Mouse (Mus musculus) c-Kit-positive CD71-negative TER-119-negative erythroid progenitor cells, embryonic 14.5 days (primary cell): ENCODE results near the gene Tef.

Experiments
- DNase-seq: peaks from one replicate; pipeline ENCODE4 v3.0.0-alpha.2; 2013; ENCODE audit warnings: low read depth

Gene Tef

DNA sequence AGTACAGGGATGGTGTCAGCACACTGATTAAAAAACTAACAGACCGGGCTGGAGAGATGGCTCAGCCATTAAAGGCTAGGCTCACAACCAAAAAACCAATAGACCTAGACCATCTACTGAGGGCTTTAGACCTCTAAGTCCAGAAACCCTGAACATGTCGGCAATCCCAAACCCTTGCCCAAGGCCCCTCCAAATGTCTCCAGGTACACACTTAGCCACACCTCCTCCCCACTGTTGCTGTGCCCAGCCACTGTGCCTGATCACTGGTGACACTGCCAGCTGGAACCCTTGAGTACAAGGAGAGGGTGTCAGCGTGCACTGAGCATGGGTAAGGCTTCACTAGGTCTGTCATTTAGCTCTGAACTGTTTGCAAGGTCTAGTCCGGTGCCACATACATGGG is 3.8 kb upstream of the Tef start:
- DNase-seq: no peak

DNA sequence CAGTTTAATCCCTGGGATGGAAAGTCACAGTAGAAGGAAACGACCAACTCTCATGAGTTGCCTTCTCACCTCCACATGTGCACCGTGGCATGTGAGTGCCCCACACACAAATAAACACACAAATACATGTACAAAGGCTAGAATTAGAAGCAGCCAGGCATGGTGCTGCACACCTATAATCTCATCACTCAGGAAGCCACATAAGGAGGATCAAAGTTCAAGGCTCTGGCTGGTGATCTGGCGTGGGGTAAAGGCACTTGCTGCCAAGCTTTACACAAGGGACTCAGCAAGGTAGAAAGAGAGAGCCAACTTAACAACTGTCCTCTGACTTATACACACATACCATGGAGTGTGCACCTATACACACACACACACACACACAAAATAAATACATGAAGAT is 1.8 kb upstream of the Tef start:
- DNase-seq: no peak

DNA sequence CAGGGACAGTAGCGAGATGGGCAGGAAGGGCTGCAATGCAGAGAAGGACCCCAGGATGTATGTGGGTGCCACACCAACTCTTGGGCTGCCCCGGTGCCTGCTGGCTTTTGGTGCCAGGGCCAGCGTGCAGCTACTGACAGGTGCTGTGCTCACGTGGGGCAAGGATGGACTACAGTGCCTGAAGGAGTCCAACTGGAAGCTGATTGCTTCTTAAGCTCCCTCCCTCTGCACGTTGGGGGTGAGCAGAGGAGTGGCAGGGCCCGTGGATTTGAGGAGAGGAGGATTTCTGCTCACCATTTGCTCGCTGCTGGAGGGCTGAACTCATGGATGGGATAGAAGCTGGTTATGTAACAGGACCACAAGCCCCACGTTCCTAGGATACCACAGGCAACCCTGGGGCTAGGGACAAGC is 725 bp downstream of the Tef start:
- no peak for DNase-seq

DNA sequence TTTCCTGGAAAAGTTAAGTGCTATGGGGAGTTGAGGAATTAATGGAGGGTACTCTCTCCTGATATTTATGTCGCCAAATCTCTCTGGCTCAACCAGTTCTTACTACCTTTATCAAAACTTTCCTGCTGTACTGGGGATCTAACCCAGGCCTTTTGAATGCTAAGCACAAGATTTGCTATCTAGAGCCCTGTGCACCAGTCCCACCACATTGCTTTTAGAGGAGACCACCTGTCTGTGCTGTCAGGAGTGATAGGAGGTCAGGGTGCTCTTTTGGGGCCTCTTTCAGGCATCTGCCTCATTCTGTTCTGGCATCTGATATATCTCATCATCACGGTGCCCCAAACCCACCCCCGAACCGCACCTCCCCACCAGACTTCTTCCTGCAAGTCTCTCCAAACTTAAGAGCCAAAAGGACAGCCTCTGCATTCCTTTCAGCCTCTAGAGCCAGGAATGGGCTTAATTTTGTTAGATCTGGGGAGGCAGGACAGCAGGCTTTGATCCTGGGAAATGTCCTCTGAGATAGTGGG is 1.3 kb downstream of the Tef start:
- DNase-seq: no peak

DNA sequence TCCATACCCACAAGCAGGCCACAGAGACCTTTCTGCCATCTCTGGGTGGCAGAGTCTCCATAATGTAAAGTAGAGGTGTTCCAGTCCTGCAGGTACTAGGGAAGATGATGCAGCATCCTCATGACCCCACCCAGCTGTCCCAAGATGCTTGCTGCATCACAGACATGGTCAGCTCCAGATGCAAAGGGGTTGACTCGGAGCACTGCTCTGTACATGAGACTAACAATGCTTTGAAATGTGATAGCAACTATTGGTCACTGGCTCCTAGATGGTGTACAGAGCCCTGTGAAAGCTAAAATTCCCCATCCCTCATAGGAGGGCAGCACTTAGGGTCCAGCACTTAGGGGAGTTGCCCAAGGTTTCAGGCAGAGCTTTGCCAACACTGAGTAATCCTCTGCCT is 2.0 kb downstream of the Tef start:
- no peak for DNase-seq

DNA sequence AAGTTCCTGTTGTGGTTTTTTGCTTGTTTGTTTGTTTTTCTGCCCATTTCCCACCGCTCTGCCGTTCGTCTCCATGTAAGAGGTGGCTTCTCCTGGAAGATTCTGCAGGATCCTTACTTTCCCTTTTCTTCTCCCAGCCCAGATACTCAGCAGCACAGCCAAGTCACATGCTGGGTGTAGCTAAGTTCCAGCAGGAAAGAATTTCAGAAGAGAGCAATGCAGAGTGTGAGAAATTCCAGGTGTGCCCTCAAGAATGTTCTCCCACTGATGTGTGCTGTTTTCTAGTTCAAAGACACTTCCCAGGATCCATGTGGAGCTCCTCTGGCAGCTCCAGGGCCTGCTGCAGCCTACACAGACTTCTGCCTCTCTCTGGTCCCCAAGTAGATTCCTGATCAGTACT is 2.7 kb downstream of the Tef start:
- no peak for DNase-seq

DNA sequence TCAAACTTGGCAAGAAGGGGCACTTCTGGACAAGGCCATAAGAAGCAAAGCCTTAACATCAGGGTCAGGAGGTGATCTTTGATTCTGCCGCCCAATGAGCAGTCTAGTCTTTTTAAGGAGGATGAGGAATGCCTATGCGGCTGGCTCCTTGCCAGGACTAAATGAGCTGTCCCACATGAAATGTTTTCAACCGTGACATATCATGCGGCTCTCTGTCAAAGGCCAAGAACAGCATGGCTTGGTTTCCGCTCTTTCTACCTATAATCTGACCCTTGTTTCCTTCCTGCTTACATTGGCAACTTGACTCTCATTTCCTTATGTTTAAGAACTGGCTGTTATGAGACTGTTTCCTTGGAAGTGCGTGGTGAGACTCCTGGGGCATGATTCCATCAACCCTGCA is 3.4 kb downstream of the Tef start:
- no peak for DNase-seq

DNA sequence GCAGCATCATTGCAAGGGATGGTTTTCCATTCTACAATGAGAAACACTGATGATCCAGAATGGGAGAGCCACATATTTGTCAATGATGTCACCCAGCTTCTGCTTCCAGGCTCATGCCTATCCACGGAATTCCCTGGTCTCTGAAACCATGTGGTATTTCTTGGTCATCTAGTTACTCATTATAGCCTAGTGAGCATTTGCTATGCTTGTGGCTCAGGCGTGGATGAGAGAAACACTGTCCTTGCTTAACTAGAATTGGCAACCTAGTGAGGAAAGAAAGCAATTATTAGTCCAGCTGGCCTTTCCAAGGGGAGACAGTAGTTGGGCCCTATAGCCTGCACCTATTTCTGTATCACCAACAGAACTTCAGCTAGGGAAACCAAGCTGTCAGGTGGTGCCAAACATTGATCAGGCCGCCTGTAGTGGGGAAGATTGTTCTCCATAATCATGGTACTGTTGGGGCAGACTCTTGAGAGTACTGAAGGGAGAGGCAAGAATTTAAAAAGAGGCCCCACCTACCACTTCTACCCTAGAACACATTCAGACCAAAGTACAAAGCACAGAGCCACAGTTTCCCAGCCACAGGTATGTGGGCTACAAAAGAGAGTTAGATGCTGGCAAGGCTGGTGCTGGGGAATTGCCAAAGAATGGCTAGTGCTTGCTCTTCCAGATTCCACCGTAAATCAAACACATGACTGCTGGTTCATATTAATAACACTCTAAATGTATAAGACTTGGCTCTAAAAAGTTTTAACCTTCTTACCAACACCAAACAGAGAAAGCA is 4.6 kb downstream of the Tef start:
- no peak for DNase-seq

DNA sequence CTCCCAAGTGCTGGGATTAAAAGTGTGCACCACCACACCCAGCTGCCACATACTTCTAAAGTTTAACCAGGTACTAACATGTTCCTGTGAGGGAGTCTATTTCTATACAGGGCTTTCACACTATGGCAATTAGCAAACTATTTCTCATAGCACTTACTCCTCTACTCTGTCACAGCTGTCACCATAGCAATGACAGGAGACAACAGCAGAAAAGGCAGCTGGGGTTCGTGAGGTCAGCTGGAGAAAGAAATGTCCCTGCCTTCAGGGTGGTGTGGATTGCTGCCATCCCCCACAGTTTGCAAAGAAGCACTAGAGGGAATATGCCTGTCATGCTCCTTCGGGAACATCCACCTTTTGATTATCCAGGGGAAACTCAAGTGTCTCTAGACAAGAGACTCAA is 6.6 kb downstream of the Tef start:
- DNase-seq: no peak

DNA sequence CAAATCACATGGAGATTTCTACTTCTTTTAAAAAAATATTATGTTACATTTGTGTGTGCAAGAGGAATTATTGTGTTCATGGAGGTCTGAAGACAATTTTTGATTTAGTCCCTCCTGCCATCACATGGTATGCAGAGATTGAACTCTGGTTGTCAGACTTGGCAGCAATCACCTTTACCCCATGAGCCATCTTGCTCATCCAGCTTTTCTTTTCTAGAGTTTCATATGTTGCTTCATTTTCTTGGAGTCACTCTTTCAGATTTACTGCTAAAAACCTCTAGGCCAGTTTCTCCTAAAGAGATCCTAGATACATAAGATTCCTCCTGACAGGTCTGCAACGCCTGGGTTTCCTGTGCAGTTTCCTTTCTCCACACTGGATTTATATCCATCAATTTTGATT is 7.3 kb downstream of the Tef start:
- DNase-seq: no peak

DNA sequence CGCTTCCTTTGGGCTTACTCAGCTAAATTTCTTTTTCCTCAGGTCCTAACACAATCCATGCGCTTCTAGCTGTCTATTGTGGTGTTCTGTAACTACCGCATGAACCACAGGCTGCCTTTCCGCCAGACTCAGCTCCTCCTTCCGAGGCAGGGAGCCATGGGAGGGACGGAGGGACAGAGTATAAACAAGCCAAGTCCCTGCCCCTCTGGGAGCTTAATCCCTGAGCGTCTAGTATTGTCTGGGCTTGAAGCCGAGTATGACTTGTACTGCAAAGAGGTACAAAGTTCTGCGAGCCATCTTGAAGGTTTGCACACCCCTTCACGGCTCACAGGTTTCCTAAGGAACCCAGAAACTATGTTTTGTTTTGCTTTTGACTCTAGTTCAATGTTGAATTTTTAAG is 7.9 kb downstream of the Tef start:
- no peak for DNase-seq

DNA sequence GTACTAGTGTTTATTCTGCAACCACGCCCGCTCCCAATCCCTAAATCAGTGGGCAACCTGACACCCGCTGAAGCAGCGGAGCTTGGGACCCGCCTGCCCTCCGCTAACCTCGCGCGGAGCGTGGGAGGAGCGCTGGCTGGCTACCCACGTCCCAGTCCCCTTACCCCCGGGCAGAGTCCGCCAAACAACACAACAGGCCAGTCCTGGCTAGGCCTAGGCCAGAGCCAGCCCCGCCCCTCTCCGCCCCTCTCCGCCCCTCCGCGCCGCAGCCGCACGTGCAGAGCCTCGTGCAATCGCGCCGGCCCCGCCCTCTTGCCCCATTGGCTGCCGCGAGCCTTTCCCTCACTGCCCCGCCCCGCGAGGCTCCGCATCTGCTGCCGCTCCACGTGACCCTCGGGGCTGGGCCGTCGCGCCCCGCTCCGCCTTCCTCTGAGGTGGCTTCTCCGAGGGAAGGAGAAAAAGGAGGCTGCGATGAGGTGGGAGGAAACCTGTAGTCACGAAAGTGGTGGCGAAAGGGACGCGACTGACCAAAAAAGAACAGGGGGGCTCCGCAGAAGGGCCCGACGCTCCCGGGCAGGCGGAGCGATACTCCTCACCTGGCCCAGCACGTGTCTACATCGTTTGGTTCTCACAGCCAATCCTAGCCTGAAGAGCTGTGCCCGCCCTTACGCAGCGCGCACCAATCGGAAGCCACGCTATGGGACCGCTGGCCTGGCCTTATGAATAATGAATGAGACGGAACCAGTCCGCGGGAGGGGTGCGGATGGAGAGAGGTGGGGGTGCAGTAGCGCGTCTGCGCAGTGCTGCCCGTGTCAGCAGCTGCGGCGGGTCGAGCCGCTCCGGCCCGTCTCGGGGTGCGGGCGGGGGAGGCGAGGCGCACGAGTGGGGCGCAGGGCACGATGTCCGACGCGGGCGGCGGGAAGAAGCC is 8.7 kb downstream of the Tef start:
- DNase-seq: peak; percentile 96

DNA sequence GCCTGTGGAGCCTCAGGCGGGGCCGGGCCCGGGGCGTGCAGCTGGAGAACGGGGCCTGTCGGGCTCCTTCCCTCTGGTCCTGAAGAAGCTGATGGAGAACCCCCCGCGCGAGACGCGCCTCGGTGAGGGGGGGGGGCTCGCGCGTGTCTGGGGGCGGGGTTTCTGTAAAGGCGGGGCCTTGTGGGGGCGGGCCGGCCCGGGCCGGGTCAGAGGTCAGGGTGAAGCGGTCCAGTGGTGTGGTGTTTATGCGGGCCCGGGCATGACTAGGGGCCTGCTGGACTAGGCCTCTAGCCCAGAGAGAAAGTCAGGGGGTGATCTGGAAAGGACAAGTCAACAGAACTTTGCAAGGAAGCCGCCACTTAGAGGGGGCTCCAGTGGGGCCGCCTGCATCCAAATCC is 9.4 kb downstream of the Tef start:
- DNase-seq: no peak

DNA sequence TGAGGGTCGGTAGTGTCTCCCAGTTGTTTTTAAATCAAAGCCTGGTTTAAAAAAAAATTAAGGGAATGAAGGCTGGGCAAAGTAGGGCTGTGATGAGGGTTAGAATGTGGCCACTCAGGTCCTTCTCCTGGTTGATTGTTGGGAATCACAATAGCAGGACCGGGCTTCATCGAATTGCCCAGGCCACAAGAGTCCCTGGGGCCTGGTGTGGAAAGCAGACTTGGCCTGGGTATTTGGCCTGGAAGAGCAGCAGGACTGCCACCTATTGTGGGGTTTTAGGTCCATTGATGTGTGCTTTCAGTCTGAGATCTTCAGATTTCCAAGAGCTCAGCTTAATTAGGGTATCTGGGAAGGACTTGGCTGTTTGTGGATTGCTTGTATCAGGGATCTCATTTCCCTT is 10.1 kb downstream of the Tef start:
- no peak for DNase-seq

DNA sequence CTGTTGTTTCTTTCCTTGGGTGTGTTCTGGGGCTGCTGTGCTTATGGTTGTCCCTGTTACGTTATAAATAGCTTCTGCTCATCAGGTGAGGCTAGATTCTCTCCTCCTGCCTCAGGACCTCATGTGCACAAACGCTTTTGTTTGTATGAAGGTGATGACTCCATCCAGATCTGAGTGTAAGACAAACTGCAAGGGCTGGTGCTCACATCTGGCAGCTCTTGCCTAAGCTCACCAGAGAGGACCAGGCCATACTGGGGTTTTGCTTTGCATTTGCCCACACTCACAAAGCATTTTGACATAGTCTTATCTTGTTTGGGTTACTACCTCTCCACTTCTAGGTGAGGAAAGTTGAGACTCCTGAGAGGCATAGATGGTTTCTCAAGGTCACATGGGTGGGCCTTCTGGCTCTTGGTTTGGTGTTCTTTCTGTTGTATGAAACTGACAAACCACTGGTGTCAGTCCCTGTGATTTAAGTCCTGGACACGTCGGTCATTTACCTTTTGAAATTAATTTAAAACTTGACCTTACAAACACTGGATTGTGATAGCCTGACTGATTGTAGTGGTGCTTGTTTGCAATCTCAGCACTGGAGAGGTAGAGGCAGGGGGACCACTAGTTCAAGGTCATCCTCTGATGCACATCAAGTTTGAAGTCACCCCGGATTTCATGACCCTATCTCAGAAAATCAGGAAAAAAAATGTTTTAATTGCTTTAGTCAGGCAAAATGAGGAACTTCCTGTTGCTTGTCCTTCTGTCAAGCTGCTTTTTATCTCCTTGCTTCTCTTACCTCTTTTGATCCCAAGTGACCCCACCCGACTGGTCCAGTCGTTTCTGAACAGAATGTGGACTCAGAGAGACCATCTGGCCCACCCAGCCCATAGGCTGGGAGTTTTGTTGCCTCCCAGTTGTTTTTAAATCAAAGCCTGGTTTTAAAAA is 10.7 kb downstream of the Tef start:
- DNase-seq: no peak

DNA sequence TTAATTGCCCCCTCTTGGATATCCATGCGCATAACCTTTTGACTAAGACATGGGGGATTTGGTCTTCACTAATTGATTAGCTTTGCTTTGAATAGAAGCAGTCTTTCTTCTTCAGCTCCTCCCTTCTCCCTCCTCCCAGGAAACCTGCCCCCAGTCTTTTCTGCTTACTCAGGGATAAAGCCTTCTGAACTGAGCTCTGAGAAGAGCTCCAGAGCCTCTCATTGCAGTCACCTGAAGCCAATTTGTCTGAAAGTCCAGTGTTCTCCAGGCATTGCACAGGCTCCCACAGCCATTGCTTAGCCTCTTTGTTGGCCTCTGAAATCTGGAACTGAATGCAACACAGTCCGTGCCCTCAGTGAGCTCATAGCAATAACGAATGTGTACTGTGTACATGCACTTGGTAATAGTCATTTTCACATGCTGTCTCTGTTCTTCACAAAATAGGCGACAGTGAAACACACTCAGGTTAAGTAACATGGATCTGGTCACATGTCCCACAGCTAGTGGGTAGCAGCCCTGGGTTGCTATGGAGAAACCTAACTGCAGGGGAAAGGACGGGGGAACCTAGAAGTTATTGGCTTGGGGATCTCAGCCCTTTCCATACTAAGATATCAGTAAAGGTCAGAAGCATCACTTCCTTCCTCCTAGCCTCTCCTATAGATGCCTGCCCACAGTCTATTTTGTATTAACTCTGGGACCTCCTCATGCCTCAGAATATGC is 11.9 kb downstream of the Tef start:
- no peak for DNase-seq

DNA sequence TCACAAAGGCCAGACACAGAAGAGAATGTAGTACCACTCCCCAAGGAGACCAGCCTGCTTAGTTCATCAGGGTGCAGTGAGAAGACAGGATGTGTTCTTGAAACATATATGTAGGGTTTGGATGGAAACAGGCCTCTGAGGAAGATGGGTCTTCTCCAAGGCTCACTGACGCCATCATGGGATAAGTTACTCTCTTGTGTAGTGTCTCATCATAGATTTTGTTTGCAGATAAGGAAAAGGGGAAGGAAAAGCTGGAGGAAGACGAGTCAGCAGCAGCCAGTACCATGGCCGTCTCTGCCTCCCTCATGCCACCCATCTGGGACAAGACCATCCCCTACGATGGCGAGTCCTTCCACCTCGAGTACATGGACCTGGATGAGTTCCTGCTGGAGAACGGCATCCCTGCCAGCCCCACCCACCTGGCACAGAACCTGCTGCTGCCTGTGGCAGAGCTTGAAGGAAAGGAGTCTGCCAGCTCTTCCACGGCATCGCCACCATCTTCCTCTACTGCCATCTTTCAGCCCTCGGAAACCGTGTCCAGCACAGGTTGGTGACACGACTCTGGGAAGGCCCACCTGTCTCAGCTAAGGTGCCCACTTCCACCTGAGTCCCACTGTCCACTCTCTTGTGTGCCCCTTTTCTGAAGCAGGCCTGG is 12.6 kb downstream of the Tef start:
- DNase-seq: no peak

DNA sequence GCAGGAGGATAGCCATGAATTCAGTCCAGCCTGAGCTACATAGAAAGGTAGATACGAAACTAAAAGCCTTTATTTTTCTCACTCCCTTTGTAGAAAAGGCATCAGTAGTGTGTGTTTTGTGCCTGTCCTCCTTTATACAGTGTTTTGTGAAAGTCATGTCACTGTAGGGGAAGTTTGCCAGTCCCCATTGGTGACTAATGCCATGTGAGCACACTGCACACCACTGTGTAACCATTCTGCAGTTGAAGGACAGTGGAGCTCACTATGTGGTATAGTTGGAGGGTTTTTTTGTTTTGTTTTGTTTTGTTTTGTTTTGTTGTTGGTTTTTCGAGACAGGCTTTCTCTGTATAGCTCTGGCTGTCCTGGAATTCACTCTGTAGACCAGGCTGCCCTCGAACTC is 16.2 kb downstream of the Tef start:
- DNase-seq: no peak

DNA sequence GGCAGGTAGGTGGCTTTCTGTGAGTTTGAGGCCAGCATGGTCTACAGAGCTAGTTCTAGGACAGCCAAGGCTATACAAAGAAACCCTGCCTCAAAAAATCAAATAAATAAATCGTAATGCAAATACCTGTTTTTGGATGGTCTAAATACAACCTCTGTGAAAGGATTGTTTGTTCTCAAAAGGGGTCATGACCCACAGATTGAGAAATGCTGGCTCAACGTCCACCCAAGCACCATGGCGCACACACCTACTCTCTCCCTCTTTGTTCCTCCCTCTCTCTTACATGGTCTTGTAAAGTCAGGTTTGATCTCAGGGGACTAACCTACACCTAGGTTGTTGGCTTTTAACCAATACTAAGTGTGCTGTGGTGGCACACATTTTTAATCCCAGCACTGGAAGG is 20.4 kb downstream of the Tef start:
- no peak for DNase-seq

DNA sequence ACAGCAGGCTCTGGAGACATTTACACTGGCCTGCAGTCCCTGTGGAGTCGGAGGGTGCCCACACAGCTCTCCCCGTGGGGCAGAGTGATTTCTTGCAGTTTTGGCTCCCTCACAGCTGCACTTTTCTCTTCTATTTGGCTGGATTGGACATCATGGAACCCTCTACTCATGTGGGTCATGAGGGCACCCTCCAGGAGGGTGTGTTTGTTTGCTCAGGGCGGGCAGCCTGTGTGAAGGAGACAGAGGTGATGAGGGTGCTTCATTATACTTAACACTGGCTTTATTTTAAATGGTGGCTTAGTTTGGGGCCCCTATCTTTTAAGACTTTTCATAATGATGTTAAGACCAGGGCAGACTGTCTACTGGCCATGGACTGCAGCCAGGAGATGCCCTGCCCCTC is 22.6 kb downstream of the Tef start:
- no peak for DNase-seq
